Mouse (Mus musculus) urinary bladder, postnatal 4 days (tissue): ENCODE data around the gene Sycp2l.
"Not testable (repeated sequence)": the region's sequence is repeated elsewhere in the genome, so short reads cannot be mapped to it uniquely, and the experiment has no call there.

Source experiments
- DNase-seq, 2 experiments: peaks; one replicate each; pipeline ENCODE4 v3.0.0; 2021 to 2022; ENCODE audit warnings: low spot score in 2 of 2

Sycp2l gene

GRCm38 (mm10) chr13:41128326-41128725, 14.2 kb downstream of the Sycp2l start:
- no peak for DNase-seq

GRCm38 (mm10) chr13:41129061-41129460, 15.0 kb downstream of the Sycp2l start:
- DNase-seq, result no peak

GRCm38 (mm10) chr13:41134901-41135300, 20.8 kb downstream of the Sycp2l start:
- DNase-seq, result peak in 1 of 2 experiments; percentile 66

- no peak for DNase-seq
Measured at GRCm38 (mm10) chr13:41145433-41145970, 31.4 kb downstream of the Sycp2l start.

- peak in 1 of 2 experiments; percentile 68 for DNase-seq
Measured at GRCm38 (mm10) chr13:41146271-41146670, 32.2 kb downstream of the Sycp2l start.

GRCm38 (mm10) chr13:41153146-41153545, 39.0 kb downstream of the Sycp2l start:
- no peak for DNase-seq

- no peak for DNase-seq
Measured at GRCm38 (mm10) chr13:41158426-41158825, 44.3 kb downstream of the Sycp2l start.

- DNase-seq, result no peak
Measured at GRCm38 (mm10) chr13:41187886-41188285, 73.8 kb downstream of the Sycp2l start.

GRCm38 (mm10) chr13:41195640-41196333, 81.7 kb downstream of the Sycp2l start:
- no peak for DNase-seq

GRCm38 (mm10) chr13:41200861-41201260, 86.8 kb downstream of the Sycp2l start:
- DNase-seq, result no peak

GRCm38 (mm10) chr13:41203289-41203688, 89.2 kb downstream of the Sycp2l start:
- DNase-seq, result no peak

GRCm38 (mm10) chr13:41203691-41204090, 89.6 kb downstream of the Sycp2l start:
- peak in 1 of 2 experiments; percentile 25 for DNase-seq

GRCm38 (mm10) chr13:41205568-41205967, 91.5 kb downstream of the Sycp2l start:
- DNase-seq, result not testable (repeated sequence)

- DNase-seq, result peak in 1 of 2 experiments; percentile 39
Measured at GRCm38 (mm10) chr13:41206241-41206640, 92.1 kb downstream of the Sycp2l start.

GRCm38 (mm10) chr13:41211276-41211675, 97.2 kb downstream of the Sycp2l start:
- no peak for DNase-seq

- no peak for DNase-seq
Measured at GRCm38 (mm10) chr13:41212558-41213322, 98.6 kb downstream of the Sycp2l start.

GRCm38 (mm10) chr13:41215669-41216068, 101.6 kb downstream of the Sycp2l start:
- DNase-seq, result no peak

GRCm38 (mm10) chr13:41216236-41216635, 102.1 kb downstream of the Sycp2l start:
- DNase-seq, result no peak

- no peak for DNase-seq
Measured at GRCm38 (mm10) chr13:41219056-41219455, 104.9 kb downstream of the Sycp2l start.

GRCm38 (mm10) chr13:41219687-41220303, 105.7 kb downstream of the Sycp2l start:
- no peak for DNase-seq

- peak; percentile 67 to 74 for DNase-seq
Measured at GRCm38 (mm10) chr13:41220304-41220834, 106.3 kb downstream of the Sycp2l start, which contains the start of gene Elovl2. Gene Elovl2 (minus strand): TSS chr13:41220405.
